Comparison of ENCODE assay signal across 8 mouse cellular contexts in the genomic region with DNA sequence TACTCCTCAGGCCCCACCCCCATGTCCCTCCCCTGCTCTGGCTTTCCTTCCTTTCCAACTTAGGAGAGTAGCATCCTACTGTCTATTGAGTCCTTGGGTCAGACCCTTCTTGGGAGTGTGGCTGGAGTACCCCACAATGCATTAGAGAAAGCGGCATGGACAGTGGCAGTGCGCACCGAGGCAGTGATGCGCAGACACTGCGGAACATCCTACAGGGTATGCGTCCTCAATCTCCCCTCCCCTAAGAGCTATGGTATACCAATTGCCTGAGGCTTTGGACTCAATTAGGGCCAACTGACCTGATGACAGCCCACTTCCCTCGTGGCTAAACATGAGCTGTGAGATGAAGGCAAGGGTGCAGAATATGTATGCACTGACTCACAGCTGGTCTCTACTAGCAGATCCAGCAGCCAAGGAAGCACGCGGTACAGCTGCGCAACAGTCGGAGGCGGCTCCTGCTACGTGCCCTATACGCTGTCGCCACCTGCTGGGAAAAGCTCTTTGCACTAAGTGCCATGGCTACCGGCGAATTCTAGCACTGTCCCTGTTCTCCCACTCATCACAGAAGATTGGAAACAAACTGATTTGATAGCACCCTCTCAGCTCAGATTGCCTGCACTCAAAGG. TPM values are rescaled to one million over a fixed set of nuclear protein-coding genes. Genes with fewer than 3 reads are reported as not detected.
DNase-seq lines count a peak whose midpoint lies in the region; ATAC-seq and TF ChIP-seq lines count a peak whose summit lies in the region.

No protein-coding gene starts in this region.

- peaks cover 5% of the 10 kb centered on the region for H3K36me3 ChIP-seq in embryonic facial prominence, embryonic 11.5 days (replicated peaks; ENCODE audit: control insufficient read depth, insufficient read depth, low read depth, low read length)
- peaks cover 14% of the 10 kb centered on the region for H3K36me3 ChIP-seq in heart, embryonic 16.5 days (ENCODE audit: control insufficient read depth, insufficient read depth)
- H3K36me3 ChIP-seq in kidney, postnatal 0 days (ENCODE audit: insufficient read depth, low read length), result peaks cover 12% of the 10 kb centered on the region; the same call in 1 of the 2 replicates

- H3K27me3 ChIP-seq in embryonic facial prominence, embryonic 11.5 days (ENCODE audit: control insufficient read depth, insufficient read depth, low read length), result no peaks in the 10 kb centered on the region
- H3K27me3 ChIP-seq in heart, embryonic 16.5 days (ENCODE audit: control insufficient read depth, insufficient read depth, low read length), result no peaks in the 10 kb centered on the region
- H3K27me3 ChIP-seq in kidney, postnatal 0 days (ENCODE audit: insufficient read depth, low read length), result no peaks in the 10 kb centered on the region

- no peak overlapping the region for H3K4me2 ChIP-seq in embryonic facial prominence, embryonic 11.5 days (ENCODE audit: low read depth, low read length)
- H3K4me2 ChIP-seq in heart, embryonic 16.5 days (ENCODE audit: low read depth, low read length), result peak overlapping the region; percentile 10; the same call in 1 of the 2 replicates
- peak overlapping the region; percentile 16; the same call in 1 of the 2 replicates for H3K4me2 ChIP-seq in kidney, postnatal 0 days (ENCODE audit: low read length)

- 36% methylated on average over 17 of the region's 17 CpGs for WGBS in embryonic facial prominence, embryonic 11.5 days
- 31% methylated on average over 17 of the region's 17 CpGs for WGBS in heart, embryonic 16.5 days
- 42% methylated on average over 17 of the region's 17 CpGs for WGBS in kidney, postnatal 0 days
- 37% methylated on average over 17 of the region's 17 CpGs for WGBS in lung, adult 2 months

- no peaks in the 10 kb centered on the region for H3K4me1 ChIP-seq in embryonic facial prominence, embryonic 11.5 days (ENCODE audit: control insufficient read depth, insufficient read depth, low read length)
- H3K4me1 ChIP-seq in heart, embryonic 16.5 days (ENCODE audit: control insufficient read depth, insufficient read depth, low read length), result 0 out of 2 replicates have a peak, but pooled peaks cover 9% of the 10 kb centered on the region
- H3K4me1 ChIP-seq in kidney, postnatal 0 days (replicated peaks; ENCODE audit: insufficient read depth, low read length), result no peaks in the 10 kb centered on the region
- peaks cover 24% of the 10 kb centered on the region for H3K4me1 ChIP-seq in lung, adult 2 months (ENCODE audit: control insufficient read depth, insufficient read depth, low read length)

- no peak for TF ChIP-seq POLR2A in lung, adult 2 months (IDR thresholded peaks at IDR 0.05; ENCODE audit: borderline replicate concordance, extremely low read depth, low read depth, low read length)

- H3K9me3 ChIP-seq in embryonic facial prominence, embryonic 11.5 days (replicated peaks; ENCODE audit: control insufficient read depth, low read length), result no peaks in the 10 kb centered on the region
- no peaks in the 10 kb centered on the region for H3K9me3 ChIP-seq in heart, embryonic 16.5 days (replicated peaks; ENCODE audit: control insufficient read depth, low read length)
- no peaks in the 10 kb centered on the region for H3K9me3 ChIP-seq in kidney, postnatal 0 days (replicated peaks; ENCODE audit: low read length)

- no peak overlapping the region for H3K4me3 ChIP-seq in embryonic facial prominence, embryonic 11.5 days (ENCODE audit: low read depth, low read length)
- H3K4me3 ChIP-seq in heart, embryonic 16.5 days (ENCODE audit: low read length), result no peak overlapping the region
- H3K4me3 ChIP-seq in kidney, postnatal 0 days (replicated peaks; ENCODE audit: low read depth, low read length), result no peak overlapping the region
- no peak overlapping the region for H3K4me3 ChIP-seq in lung, adult 2 months (replicated peaks; ENCODE audit: extremely low read depth, low read depth, low read length)

- H3K9ac ChIP-seq in embryonic facial prominence, embryonic 11.5 days (replicated peaks; ENCODE audit: low read length), result no peak overlapping the region; the same call in 1 of the 2 replicates
- H3K9ac ChIP-seq in heart, embryonic 16.5 days (ENCODE audit: low read length), result no peak overlapping the region
- no peak overlapping the region for H3K9ac ChIP-seq in kidney, postnatal 0 days (ENCODE audit: low read depth, low read length)

- ATAC-seq in embryonic facial prominence, embryonic 11.5 days (replicated peaks; ENCODE audit: insufficient number of reproducible peaks, low FRiP score, low TSS enrichment, low read depth), result no peak; the same call in 1 of the 2 replicates
- peak; percentile 24 for ATAC-seq in heart, embryonic 16.5 days (replicated peaks; ENCODE audit: extremely low read depth, insufficient read depth, low FRiP score)
- peak; percentile 34 for ATAC-seq in kidney, postnatal 0 days (replicated peaks; ENCODE audit: low FRiP score, low read depth)
- ATAC-seq in neutrophil, adult 5-6 weeks (ENCODE audit: extremely low read depth, insufficient number of reproducible peaks, low FRiP score, poor library complexity, severe bottlenecking), result peak; percentile 43

- DNase-seq in urinary bladder, postnatal 14 days (ENCODE audit: low spot score), result peak; percentile 63
- no peak for DNase-seq in urinary bladder, adult 2 months (ENCODE audit: low spot score)
- DNase-seq in embryonic facial prominence, embryonic 11.5 days (ENCODE audit: low spot score), result peak; percentile 62
- peak; percentile 69 for DNase-seq in kidney, postnatal 0 days (ENCODE audit: low spot score)
- peak; percentile 55 for DNase-seq in lung, adult 2 months
- DNase-seq in Muller cell, postnatal 12 days (ENCODE audit: inconsistent ontology term), result no peak

- no peak overlapping the region for H3K27ac ChIP-seq in embryonic facial prominence, embryonic 11.5 days (replicated peaks; ENCODE audit: low read depth, low read length)
- H3K27ac ChIP-seq in heart, embryonic 16.5 days (ENCODE audit: low read length), result peak overlapping the region; percentile 47
- H3K27ac ChIP-seq in kidney, postnatal 0 days, result 0 out of 2 replicates have a peak overlapping the region, but pooled peaks have one; percentile 2

- no peak for TF ChIP-seq CTCF in kidney, postnatal 0 days (IDR thresholded peaks at IDR 0.05; ENCODE audit: low read depth)
- peak; percentile 57 for TF ChIP-seq CTCF in lung, adult 2 months (IDR thresholded peaks at IDR 0.05; ENCODE audit: insufficient read depth, low read length)

RNA-seq across cellular contexts. Expression of gene Gm29797, which starts 2.2 kb away (rescaled TPM):
- 0.11 TPM in 1 of 2 replicates, not detected in the other for polyA plus RNA-seq in urinary bladder, adult 2 months (2012; rRNA removed)
- 0.29 and 0.39 TPM in 2 replicates for polyA plus RNA-seq in embryonic facial prominence, embryonic 11.5 days (2014; fragmentation: Nextera tagmentation; extraction: Ambion mirVana)
- not detected in 2 replicates for polyA plus RNA-seq in heart, embryonic 16.5 days (2015; fragmentation: Nextera tagmentation; extraction: Ambion mirVana)
- not detected in 2 replicates for polyA plus RNA-seq in kidney, postnatal 0 days (2015; fragmentation: Nextera tagmentation; extraction: Ambion mirVana)
- not detected in 2 replicates for polyA plus RNA-seq in lung, adult 2 months (2012; rRNA removed)
- not detected in 2 replicates for total RNA-seq in neutrophil, adult 5-6 weeks (2017)

RNA-seq across cellular contexts. Expression of gene Sox18, which starts 12.4 kb away (rescaled TPM):
- polyA plus RNA-seq in urinary bladder, adult 2 months (2012; rRNA removed), result 20.0 and 27.2 TPM in 2 replicates
- polyA plus RNA-seq in embryonic facial prominence, embryonic 11.5 days (2014; fragmentation: Nextera tagmentation; extraction: Ambion mirVana), result 15.9 and 20.4 TPM in 2 replicates
- 53.6 and 55.9 TPM in 2 replicates for polyA plus RNA-seq in heart, embryonic 16.5 days (2015; fragmentation: Nextera tagmentation; extraction: Ambion mirVana)
- 56.6 and 62.2 TPM in 2 replicates for polyA plus RNA-seq in kidney, postnatal 0 days (2015; fragmentation: Nextera tagmentation; extraction: Ambion mirVana)
- 393 and 460 TPM in 2 replicates for polyA plus RNA-seq in lung, adult 2 months (2012; rRNA removed)
- not detected in 2 replicates for total RNA-seq in neutrophil, adult 5-6 weeks (2017)

RNA-seq across cellular contexts. Expression of gene Tcea2, which starts 21.1 kb away (rescaled TPM):
- 27.8 and 38.0 TPM in 2 replicates for polyA plus RNA-seq in urinary bladder, adult 2 months (2012; rRNA removed)
- 21.8 and 22.5 TPM in 2 replicates for polyA plus RNA-seq in embryonic facial prominence, embryonic 11.5 days (2014; fragmentation: Nextera tagmentation; extraction: Ambion mirVana)
- polyA plus RNA-seq in heart, embryonic 16.5 days (2015; fragmentation: Nextera tagmentation; extraction: Ambion mirVana), result 17.6 and 19.6 TPM in 2 replicates
- polyA plus RNA-seq in kidney, postnatal 0 days (2015; fragmentation: Nextera tagmentation; extraction: Ambion mirVana), result 22.6 and 23.4 TPM in 2 replicates
- 9.9 and 15.7 TPM in 2 replicates for polyA plus RNA-seq in lung, adult 2 months (2012; rRNA removed)
- total RNA-seq in neutrophil, adult 5-6 weeks (2017), result 18.4 and 24.7 TPM in 2 replicates

RNA-seq across cellular contexts. Expression of gene Rgs19, which starts 34.7 kb away (rescaled TPM):
- 40.4 and 51.8 TPM in 2 replicates for polyA plus RNA-seq in urinary bladder, adult 2 months (2012; rRNA removed)
- 74.3 and 83.0 TPM in 2 replicates for polyA plus RNA-seq in embryonic facial prominence, embryonic 11.5 days (2014; fragmentation: Nextera tagmentation; extraction: Ambion mirVana)
- polyA plus RNA-seq in heart, embryonic 16.5 days (2015; fragmentation: Nextera tagmentation; extraction: Ambion mirVana), result 34.5 and 40.2 TPM in 2 replicates
- polyA plus RNA-seq in kidney, postnatal 0 days (2015; fragmentation: Nextera tagmentation; extraction: Ambion mirVana), result 38.9 and 41.7 TPM in 2 replicates
- polyA plus RNA-seq in lung, adult 2 months (2012; rRNA removed), result 77.2 and 82.8 TPM in 2 replicates
- 175 and 197 TPM in 2 replicates for total RNA-seq in neutrophil, adult 5-6 weeks (2017)

RNA-seq across cellular contexts. Expression of gene Lkaaear1, which starts 39.2 kb away (rescaled TPM):
- polyA plus RNA-seq in urinary bladder, adult 2 months (2012; rRNA removed), result not detected in 2 replicates
- polyA plus RNA-seq in embryonic facial prominence, embryonic 11.5 days (2014; fragmentation: Nextera tagmentation; extraction: Ambion mirVana), result not detected in 2 replicates
- polyA plus RNA-seq in heart, embryonic 16.5 days (2015; fragmentation: Nextera tagmentation; extraction: Ambion mirVana), result not detected in 2 replicates
- not detected in 2 replicates for polyA plus RNA-seq in kidney, postnatal 0 days (2015; fragmentation: Nextera tagmentation; extraction: Ambion mirVana)
- not detected in 2 replicates for polyA plus RNA-seq in lung, adult 2 months (2012; rRNA removed)
- total RNA-seq in neutrophil, adult 5-6 weeks (2017), result not detected in 2 replicates

Comparison
In these comparisons a context has a peak if more than half of its experiments do, and no peak if none do; other contexts are left out.
1. DNase-seq: peak in urinary bladder, postnatal 14 days (single experiment), embryonic facial prominence, embryonic 11.5 days (single experiment), kidney, postnatal 0 days (single experiment) and lung, adult 2 months (single experiment); none in urinary bladder, adult 2 months (single experiment) and Muller cell, postnatal 12 days (single experiment).